Mouse (Mus musculus): Measurements from ENCODE around the gene Tmc6. TPM values are rescaled to one million over a fixed set of nuclear protein-coding genes. Genes with fewer than 3 reads are reported as not detected.

The Tmc6 gene
- total RNA-seq, 2 experiments from 2014 or later, result 2.5 to 4.9 TPM

GRCm38 (mm10) chr11:117782705-117783034 lies 672 bp upstream of the Tmc6 start:
- DNase-seq (ENCODE audit: low spot score), result no peak

GRCm38 (mm10) chr11:117781199-117781821 lies 688 bp downstream of the Tmc6 start:
- DNase-seq (ENCODE audit: low spot score), result peak; percentile 71

- DNase-seq (ENCODE audit: low spot score), result peak; percentile 81
Observed at GRCm38 (mm10) chr11:117780582-117781111, 1.4 kb downstream of the Tmc6 start.

GRCm38 (mm10) chr11:117780199-117780515 lies 1.8 kb downstream of the Tmc6 start:
- no peak for DNase-seq (ENCODE audit: low spot score)

GRCm38 (mm10) chr11:117779434-117780198 lies 2.4 kb downstream of the Tmc6 start:
- DNase-seq (ENCODE audit: low spot score), result peak; percentile 68

GRCm38 (mm10) chr11:117778851-117779433 lies 3.1 kb downstream of the Tmc6 start:
- DNase-seq (ENCODE audit: low spot score), result no peak

GRCm38 (mm10) chr11:117778031-117778430 lies 4.0 kb downstream of the Tmc6 start:
- DNase-seq (ENCODE audit: low spot score), result no peak

- no peak for DNase-seq (ENCODE audit: low spot score)
Observed at GRCm38 (mm10) chr11:117777111-117777510, 4.9 kb downstream of the Tmc6 start.

GRCm38 (mm10) chr11:117776085-117776792 lies 5.8 kb downstream of the Tmc6 start:
- no peak for DNase-seq (ENCODE audit: low spot score)

- DNase-seq (ENCODE audit: low spot score), result no peak
Observed at GRCm38 (mm10) chr11:117775540-117775939, 6.5 kb downstream of the Tmc6 start.

GRCm38 (mm10) chr11:117774925-117775324 lies 7.1 kb downstream of the Tmc6 start:
- no peak for DNase-seq (ENCODE audit: low spot score)

GRCm38 (mm10) chr11:117772352-117772751 lies 9.6 kb downstream of the Tmc6 start:
- no peak for DNase-seq (ENCODE audit: low spot score)

GRCm38 (mm10) chr11:117770407-117770806 lies 11.6 kb downstream of the Tmc6 start:
- no peak for DNase-seq (ENCODE audit: low spot score)

GRCm38 (mm10) chr11:117769683-117770047 lies 12.3 kb downstream of the Tmc6 start:
- DNase-seq (ENCODE audit: low spot score), result no peak

- no peak for DNase-seq (ENCODE audit: low spot score)
Observed at GRCm38 (mm10) chr11:117768725-117769682, 13.0 kb downstream of the Tmc6 start.

GRCm38 (mm10) chr11:117766275-117766674 lies 15.7 kb downstream of the Tmc6 start:
- no peak for DNase-seq (ENCODE audit: low spot score)

- DNase-seq (ENCODE audit: low spot score), result no peak
Observed at GRCm38 (mm10) chr11:117765361-117765760, 16.6 kb downstream of the Tmc6 start.

- no peak for DNase-seq (ENCODE audit: low spot score)
Observed at GRCm38 (mm10) chr11:117764319-117764718, 17.7 kb downstream of the Tmc6 start.

- no peak for DNase-seq (ENCODE audit: low spot score)
Observed at GRCm38 (mm10) chr11:117762246-117762645, 19.8 kb downstream of the Tmc6 start.

- no peak for DNase-seq (ENCODE audit: low spot score)
Observed at GRCm38 (mm10) chr11:117761801-117762200, 20.2 kb downstream of the Tmc6 start.

All from gastrocnemius, adult 18-20 months (tissue).